Mouse (Mus musculus) monocyte, adult 5-6 weeks (primary cell): ENCODE measurements at regions not wholly inside any gene's neighbourhood (a gene's known extent, or its start where the extent isn't known, plus 50 kb on each side); places are given as distances from the start of the nearest gene placed in this dataset.

ENCODE experiments used
- ATAC-seq: fragments of 153-309, 156-312 bp; replicated peaks from 2 replicates; pipeline ENCODE4 v1.8.0; 2017; ENCODE audit warnings: mild to moderate bottlenecking; ENCODE audit not compliant: low TSS enrichment, insufficient number of reproducible peaks, severe bottlenecking, poor library complexity, low FRiP score

DNA sequence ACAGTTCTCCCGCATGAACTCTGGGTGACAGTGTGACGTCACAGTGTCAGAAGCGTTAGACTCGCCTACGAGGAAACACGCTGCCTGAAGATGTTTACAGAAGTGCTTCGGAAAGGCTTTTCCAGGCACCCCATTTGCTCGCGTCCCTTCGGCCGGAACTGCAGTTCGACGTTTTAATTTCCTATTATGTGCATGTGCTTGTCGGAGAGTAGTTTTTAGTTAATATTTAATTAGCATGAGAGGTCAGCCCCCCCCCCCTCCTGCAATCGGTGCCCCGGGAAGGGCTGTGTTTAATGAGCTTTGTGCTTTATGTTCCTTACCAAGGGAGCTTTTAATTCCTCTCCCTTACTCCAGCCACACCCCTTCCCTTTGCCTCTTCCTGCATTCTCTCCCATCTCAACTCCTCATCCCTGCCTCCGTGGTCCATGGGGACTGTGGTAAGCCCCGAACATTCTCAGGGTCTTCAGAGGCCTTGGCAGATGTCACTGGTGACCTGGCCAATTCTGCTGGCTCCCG is 92.8 kb upstream of the Mrps10 start:
- no peak for ATAC-seq

DNA sequence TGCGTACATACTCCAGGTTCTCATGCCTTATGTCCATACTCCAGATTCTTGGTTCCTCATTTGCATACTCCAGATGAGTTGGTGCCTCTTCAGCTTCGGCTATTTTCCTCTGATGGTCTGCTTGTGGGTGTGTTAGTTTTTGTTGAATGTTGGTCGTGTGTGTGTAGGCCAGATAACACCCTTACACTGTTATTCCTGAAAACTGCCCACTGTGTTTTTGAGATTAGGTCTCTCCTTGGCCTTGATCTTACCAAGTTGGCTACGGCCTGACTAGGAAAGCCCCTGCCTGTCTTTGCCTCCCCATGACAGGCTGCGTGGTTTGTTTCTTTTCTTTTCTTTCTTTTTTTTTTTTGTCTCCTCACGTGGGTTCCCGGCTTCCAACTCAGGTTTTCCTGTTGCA is 95.4 kb upstream of the Mrps10 start:
- ATAC-seq: no peak

DNA sequence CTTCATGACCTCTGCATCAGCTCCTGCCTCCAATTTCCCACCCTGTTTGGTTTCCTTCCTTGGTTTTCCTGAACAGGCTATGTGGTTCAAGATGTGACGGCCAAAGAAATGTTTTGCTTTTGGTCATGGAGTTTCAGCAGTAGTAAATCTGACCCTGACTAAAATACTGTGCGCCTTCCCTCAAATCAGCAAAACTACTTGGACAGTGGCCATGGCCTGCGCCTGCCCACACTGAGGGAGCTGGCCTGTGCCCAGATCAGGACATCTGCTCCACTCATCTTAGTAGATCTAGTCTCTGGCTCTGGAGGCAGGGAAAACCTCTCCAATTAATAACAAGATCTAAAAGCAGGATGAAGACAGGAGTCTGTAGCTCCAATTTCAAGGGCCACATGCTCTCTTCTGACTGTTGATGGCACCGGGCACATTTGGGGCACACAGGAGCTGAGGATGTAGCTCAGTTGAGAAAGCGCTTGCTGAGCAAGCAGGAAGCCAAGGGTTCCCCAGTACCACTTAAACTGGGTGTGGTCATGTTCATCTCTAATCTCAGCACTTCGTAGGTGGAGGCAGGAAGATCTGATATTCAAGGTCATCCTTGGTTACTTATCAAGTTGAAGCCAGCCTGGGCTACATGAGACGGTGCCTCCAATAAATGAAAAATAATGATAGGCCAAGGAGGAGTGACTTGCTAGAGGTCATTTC is 96.6 kb upstream of the Mrps10 start:
- no peak for ATAC-seq

DNA sequence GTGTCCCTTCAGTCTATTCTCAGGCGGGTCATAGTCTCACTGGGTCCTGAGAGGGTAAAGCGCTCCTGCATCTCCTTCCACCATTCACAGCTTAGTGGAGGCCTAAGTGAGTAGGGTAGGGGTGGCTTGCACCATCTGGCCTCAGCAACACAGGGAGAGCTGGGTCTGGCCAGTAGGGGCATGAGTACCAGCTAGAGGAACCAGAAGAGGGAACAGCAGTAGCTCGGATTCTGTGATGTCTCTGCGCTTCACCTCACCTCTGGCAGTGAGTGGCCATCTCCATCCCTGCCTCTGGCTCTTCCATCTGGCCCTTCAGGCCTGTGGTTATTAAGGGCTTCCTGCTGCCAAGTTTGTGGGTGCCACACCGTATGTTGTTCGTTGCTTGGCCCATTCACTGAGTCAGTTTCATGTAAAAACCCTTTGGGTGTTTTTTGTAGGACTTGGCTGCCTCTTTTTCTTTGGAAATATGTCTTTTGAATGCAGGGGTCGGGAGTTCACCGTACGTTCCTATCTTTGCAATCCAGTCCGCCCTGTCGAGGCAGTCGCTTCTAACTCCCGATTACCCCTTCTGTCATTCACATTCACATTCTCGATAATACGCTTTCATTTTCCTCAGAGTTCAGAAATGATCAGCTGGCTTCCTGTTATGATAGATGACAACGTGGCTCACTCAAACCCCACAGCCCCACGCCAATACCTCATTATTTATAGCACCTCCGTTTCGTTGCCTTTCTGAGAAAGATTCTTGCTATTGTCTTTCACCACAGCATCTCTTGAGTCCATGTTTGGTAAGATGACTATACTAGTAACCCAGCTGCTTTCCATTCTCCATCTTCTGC is 99.4 kb upstream of the Mrps10 start:
- ATAC-seq: no peak

DNA sequence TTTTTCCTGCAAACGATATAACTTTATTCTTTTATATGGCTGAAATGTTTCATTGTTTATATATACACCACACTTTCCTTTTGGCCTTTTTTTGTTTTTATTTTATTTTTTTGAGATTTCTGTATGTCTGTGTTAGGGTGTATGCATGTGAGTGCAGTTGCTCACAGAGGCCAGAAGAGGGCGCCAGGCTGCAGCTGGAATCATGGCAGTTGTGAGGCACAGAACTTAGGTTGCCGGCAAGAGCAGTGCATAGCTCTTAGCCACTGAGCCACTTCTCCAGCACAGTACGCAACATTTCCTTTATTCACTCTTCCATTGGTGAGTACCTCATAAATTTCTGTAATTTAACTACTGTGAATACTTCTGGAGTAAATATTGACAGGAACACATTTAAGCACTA is 100.8 kb upstream of the Mrps10 start:
- ATAC-seq: no peak

DNA sequence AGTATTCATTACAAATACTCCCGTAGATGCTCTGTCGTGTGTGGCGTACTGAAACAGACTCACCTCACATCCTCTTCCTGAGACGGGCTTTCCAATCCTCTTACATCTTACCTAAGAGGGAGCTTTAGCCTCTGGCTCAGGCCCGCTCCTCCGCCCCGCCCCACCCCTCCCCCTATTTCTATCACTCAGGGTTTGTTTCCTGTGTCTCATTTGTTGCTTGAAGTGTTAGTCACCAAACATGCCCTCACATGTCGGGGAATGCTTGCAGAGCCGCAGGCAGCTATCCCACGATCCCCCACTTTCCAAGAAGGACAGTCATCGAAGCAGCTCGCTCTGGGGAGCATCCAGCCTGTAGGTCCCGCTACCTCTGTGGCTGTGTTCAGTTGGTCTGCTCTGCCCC is 101.6 kb upstream of the Mrps10 start:
- ATAC-seq: no peak

DNA sequence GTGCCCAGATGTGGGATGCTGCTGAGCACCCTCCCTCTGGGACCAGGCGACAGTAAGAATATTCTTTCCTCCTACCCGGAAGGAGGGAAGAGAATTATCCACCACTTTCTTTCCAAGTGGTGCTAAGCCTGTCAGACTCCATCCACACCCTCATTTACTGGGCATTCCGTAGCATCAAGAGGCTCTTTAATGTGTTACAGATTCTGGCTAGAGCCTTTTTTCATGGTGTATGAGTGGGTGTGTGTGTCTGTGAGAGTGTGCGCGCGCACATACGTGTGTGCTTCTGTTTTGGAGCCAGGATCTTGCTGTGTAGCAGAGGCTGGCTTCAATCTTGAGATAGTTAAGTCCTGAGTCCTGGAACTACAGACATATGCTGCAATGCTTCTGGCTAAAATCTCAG is 102.4 kb upstream of the Mrps10 start:
- no peak for ATAC-seq

DNA sequence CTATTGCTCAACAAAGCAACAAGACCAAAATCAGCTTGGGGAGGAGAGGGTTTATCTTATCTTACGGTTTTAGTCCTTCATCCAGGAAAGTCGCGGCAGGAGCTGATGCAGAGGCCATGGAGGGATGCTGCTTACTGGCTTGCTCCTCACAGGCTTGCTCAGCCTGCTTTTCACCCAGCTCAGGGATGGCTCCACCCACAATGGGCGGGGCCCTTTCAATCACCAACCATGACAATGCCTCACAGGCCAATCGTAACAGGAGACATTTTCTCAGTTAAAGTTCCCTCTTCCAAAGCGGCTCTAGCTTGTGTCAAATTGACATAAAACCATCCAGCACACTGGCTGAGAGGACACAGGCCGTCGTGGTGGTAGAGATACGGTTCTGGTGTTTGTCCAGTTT is 105.7 kb upstream of the Mrps10 start:
- no peak for ATAC-seq

DNA sequence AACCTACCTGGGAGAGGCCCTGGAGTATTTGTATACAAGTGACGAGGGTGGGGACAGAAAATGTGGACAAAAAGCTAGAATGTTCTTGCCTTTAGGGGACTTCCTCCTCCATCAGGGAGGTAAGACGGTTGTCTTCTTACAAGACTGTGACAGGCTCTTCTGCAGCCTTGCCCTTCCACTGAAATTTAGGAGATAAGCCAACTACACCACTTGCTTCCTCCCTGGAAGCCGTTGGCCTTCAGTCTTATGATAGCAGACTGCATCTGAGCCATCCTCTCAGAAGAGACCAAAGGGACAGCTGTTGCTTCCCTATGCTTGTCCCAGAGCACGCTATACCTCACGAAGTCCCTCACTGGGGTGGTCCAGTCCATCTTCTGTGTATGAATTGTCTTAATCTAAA is 106.5 kb upstream of the Mrps10 start:
- no peak for ATAC-seq

DNA sequence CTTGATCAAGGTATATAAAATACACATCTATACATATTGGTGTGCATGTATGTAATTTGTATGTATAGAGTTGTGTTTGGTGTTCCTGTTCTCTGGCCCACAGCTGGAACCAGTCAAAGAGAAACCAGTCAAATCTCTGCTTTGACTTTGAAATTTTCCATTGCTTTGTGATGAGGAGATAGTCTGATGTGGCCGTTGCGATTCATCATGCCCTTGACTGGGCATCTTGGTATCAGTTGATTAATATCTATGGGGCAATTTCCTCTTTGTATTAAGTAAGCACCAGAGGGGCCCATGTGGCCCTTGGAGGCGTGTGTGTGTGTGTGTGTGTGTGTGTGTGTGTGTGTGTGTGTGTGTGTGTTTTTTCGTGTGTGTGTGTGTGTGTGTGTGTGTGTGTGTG is 107.7 kb upstream of the Mrps10 start:
- 0 out of 2 replicates have a peak, but pooled peaks have one; percentile 24 for ATAC-seq

DNA sequence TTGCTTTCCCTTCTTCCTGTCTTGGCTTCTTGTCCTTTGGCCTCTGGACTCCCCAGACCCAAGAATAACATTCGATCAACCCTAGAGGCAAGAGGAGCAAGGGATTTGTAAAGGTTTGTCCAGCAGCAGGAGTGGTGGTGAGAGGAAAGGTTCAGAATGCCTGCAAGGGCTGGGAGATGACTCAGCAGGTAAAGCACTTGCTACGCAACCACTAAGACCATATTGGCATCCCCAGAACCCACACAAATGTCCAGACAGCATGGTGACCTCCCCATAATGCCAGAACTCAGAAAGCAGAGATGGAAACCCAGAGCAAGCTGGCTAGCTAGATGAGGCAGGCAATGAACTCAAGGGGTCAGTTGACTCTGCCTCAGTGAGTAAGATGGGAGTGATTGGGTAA is 110.4 kb upstream of the Mrps10 start:
- no peak for ATAC-seq

DNA sequence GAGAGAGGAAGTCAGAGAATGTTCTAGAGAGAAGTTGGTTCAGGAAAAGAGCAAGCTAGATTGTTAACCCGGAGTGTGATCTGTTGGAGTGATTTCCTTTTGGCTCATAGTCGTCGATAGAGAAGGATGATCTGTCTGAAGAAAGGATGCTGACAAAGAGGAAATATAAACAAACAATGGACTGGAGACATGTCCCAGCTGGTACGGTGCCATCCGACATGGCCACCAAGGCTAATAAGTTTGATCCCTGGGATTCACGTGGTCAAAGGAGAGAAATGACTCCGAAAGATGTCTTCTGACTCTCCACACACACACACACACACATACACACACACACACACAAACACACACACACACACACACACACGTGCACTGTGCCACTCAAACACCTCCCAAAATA is 113.5 kb upstream of the Mrps10 start:
- ATAC-seq: no peak

DNA sequence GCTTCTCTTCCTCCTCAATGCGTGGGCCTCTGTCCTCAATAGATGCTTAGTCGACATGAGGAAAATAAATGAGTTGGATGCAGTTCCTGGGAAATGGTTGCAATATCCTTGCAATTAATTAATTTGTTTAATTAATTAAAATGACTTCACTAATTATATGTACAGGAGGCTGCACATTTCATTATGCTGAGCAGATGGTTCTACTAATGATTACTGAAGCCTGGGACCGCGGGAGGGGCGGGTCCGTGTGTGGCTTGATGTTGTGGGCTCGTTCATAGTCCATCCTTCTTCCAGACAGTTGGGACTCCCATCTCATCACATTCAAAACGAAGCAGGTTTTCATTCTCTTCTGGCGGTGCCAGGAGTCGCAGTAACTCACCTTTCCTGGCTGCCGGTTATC is 114.7 kb upstream of the Mrps10 start:
- no peak for ATAC-seq

DNA sequence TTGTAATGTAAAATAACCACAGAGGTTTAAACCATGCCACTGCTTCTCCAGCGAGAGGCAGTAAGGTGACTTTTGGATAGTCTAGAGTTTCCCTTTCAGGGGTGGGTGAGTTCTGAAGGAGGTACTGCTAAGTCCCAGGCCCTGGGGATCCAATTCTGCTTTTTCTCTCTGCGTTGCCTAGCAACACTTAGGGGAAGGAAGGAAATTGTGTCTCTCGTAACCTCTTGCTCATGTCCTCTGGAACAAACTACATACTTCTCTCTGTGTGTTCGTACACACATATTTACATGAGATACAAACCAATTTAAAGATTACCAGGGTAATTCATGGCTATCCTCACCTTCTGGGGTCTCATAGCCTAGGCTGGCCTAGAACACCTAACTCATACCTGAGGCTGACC is 118.7 kb upstream of the Mrps10 start:
- peak; percentile 67 for ATAC-seq

DNA sequence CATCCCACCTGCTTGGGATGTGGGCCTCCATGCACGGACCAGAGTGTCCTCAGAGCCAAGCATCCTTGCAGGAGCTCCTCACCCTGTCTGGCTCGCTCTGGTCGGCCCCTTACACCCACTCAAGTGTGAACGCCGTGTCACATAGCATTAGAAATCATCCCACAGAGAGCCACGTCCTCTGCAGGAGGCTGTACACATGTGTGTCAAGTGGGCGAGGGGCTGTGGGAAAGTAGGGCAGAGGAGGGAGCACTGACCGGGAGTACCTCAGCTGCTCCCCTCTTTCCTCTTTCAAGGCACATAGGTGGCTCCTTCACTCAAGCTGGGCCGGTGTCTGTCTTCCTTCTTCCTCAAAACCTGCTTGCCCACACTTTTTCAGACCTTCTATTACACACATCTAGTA is 119.5 kb upstream of the Mrps10 start:
- no peak for ATAC-seq

DNA sequence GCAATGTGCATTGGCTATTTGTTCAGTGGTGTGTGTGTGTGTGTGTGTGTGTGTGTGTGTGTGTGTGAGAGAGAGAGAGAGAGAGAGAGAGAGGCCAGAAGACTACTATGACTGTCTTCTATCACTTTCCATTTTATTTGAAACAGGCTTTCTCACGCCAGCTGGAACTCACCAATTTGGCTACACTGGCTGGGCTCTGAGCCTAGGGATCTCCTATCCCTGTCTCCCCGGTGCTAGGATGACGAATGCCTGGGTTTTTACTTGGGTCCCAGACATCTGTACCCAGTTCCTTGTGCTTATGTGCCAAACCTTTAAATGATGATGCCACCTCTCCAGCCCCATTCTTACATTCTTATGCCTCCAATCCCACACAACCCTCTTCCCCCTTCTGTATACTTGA is 120.6 kb upstream of the Mrps10 start:
- ATAC-seq: no peak

DNA sequence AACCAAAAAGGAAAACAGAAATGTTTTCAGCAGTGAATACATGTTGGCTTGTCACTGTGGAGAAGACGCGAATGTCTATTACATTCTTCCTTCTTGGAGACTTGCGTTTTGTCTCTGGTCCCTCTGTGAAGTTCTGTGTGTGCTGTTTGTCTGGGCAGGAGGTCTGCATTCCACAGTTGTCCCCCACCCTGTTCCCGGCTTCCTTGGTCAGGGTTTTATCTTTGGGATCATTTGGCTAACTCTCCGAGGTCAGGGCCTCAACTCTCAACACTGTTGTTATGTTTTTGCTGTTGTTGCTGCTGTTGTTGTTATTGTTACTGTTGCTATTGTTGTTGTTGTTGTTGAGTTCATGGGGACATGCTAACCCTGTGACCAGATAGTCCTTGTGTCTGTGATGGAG is 121.2 kb upstream of the Mrps10 start:
- ATAC-seq: no peak

DNA sequence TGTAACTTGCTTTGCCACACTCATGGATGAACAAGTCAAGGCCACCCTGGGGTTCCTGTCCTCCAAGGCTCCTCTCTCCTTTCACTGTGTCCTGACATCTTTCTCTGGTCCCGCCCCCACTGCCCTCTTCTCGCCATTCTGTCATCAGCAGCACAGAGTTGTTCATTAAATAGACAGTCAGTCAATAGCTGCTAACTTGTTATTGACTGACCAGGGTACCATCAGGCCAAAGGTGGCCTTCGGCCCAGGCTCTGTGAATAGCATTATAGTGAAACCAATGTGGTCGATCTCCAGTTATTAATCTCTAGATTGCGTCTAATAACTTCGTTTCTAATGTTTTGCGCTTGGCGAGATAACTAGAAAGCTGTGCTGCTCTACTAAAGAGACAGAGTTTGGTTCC is 122.1 kb upstream of the Mrps10 start:
- ATAC-seq: no peak

DNA sequence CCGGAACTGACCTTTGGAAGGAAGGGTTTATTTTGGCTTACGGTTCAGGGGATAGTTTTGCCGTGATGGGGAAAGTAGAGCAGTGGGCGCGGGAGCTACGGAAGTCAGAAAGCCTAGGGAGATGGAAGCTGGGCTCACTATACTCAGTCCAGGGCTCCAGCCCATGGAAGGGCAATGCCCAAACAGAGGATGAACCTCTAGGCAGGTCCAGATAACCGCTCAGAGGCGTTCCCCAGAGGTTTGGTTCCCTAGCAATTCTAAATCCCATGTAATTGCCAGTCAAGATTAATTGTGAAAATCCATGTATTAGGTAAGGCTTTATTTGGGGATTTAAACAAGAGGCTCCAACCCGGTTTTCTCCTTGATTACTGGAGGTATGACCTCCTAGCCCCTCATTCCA is 123.1 kb upstream of the Mrps10 start:
- ATAC-seq: no peak

DNA sequence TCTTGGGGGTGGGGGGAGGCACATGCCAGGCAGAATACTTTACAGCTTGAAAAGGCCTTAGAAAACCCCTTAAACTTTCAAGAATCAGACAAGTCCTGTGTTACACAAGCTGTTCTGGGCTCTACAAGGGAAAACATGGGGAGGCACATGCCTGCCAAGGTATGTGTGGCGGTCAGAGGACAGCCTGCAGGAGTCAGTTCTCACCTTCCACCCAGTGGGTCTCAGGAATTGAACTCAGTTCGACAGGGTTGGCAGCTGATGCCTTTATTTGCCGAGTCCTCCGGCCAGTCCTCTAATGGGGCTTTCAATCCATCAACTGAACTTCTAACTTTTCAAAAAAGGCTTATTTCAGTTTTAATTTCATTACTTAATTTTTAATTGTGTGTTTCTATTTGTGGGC is 129.6 kb upstream of the Mrps10 start:
- ATAC-seq: no peak
